Mouse (Mus musculus) midbrain, embryonic 15.5 days (tissue): ENCODE measurements around the gene Ptprg. TPM values are rescaled to one million over a fixed set of nuclear protein-coding genes. Genes with fewer than 3 reads are reported as not detected.
A peak's percentile ranks its signal among the peaks of the same experiment; 100 is the strongest.
"Not testable (repeated sequence)": the region's sequence is repeated elsewhere in the genome, so short reads cannot be mapped to it uniquely, and the experiment has no call there.

ENCODE experiments used
- ATAC-seq: fragments of 200-750 bp; cut with Nextera tagmentation; replicated peaks from 2 replicates; pipeline ENCODE4 v1.8.0; 2017; ENCODE audit warnings: moderate TSS enrichment
- H3K27ac ChIP-seq: fragments of 300-500 bp; sonication (generic); 2 replicates; pipeline ENCODE4 v1.5.1; 2015; ENCODE audit warnings: mild to moderate bottlenecking, inconsistent platforms
- H3K27me3 ChIP-seq: fragments of 300-500 bp; sonication (generic); replicated peaks from 2 replicates; pipeline ENCODE4 v1.6.1; 2015; ENCODE audit warnings: inconsistent platforms
- H3K36me3 ChIP-seq: fragments of 300-500 bp; sonication (generic); replicated peaks from 2 replicates; pipeline ENCODE4 v1.6.1; 2015; ENCODE audit warnings: inconsistent platforms
- H3K4me1 ChIP-seq: fragments of 300-500 bp; sonication (generic); 2 replicates; pipeline ENCODE4 v1.6.1; 2015; ENCODE audit warnings: inconsistent platforms
- H3K4me2 ChIP-seq: fragments of 300-500 bp; sonication (generic); 2 replicates; pipeline ENCODE4 v1.6.1; 2015; ENCODE audit warnings: inconsistent platforms, mild to moderate bottlenecking, moderate library complexity
- H3K4me3 ChIP-seq: fragments of 300-500 bp; sonication (generic); 2 replicates; pipeline ENCODE4 v1.5.1; 2015; ENCODE audit warnings: mild to moderate bottlenecking, inconsistent platforms
- H3K9ac ChIP-seq: fragments of 300-500 bp; sonication (generic); 2 replicates; pipeline ENCODE4 v1.6.1; 2015; ENCODE audit warnings: mild to moderate bottlenecking, inconsistent platforms
- H3K9me3 ChIP-seq: fragments of 300-500 bp; sonication (generic); 2 replicates; pipeline ENCODE4 v1.6.1; 2016; ENCODE audit warnings: inconsistent platforms
- WGBS: fragments of 180-500 bp; shearing (Covaris S2); methylation state at CpG from one replicate; pipeline ENCODE4 v1.1.7; 2015; ENCODE audit warnings: mixed read lengths; 5-methylcytosine and 5-hydroxymethylcytosine counted together
- polyA plus RNA-seq: library from polyadenylated mRNA; unstranded; fragments of >200 nt; fragmentation: Nextera tagmentation; extraction: Ambion mirVana; gene quantifications from 2 replicates; pipeline ENCODE4 v1.2.1, GENCODE M21; 2015

Gene Ptprg
- polyA plus RNA-seq, 1 experiment from 2014 or later: 43.3 TPM

- Histone ChIP-seq H3K4me2 (no peak overlapping the region), H3K9ac (no peak overlapping the region), H3K4me3 (no peak overlapping the region), H3K36me3 (peaks cover 2% of the 10 kb centered on the region; the same call in 1 of the 2 replicates), H3K27ac (no peak overlapping the region), H3K9me3 (no peaks in the 10 kb centered on the region), H3K27me3 (no peaks in the 10 kb centered on the region), H3K4me1 (no peaks in the 10 kb centered on the region)
- no peak for ATAC-seq
- 82% methylated on average over 16 of the region's 16 CpGs for WGBS
Measured at GRCm38 (mm10) chr14:12218544-12219150, 665.3 kb downstream of the Ptprg start.

- no peak overlapping the region for H3K4me2 ChIP-seq
- H3K4me1 ChIP-seq: no peaks in the 10 kb centered on the region
- WGBS: 39% methylated on average over 6 of the region's 6 CpGs
- ATAC-seq: no peak
- H3K9me3 ChIP-seq: no peaks in the 10 kb centered on the region
- H3K36me3 ChIP-seq: peaks cover 2% of the 10 kb centered on the region; the same call in 1 of the 2 replicates
- no peak overlapping the region for H3K4me3 ChIP-seq
- no peaks in the 10 kb centered on the region for H3K27me3 ChIP-seq
- H3K27ac ChIP-seq: no peak overlapping the region
- no peak overlapping the region for H3K9ac ChIP-seq
Measured at GRCm38 (mm10) chr14:12219877-12220276, 666.5 kb downstream of the Ptprg start.

DNA sequence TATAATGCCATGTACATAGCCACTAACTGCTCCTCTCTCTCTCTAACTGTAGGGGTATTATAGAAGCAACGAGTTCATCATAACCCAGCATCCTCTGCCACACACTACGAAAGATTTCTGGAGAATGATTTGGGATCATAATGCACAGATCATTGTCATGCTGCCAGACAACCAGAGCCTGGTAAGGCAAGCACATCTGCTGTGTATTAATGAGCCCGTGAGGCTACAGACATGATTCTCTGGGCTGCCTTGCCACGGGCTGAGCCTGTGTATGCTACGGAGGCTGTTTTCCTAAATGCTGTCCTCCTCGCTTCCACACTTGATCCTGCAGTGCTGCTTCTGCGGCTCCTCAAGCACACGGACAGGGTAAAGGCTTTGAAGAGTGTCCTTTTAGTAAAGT is 667.2 kb downstream of the Ptprg start:
- Histone ChIP-seq H3K27me3 (no peaks in the 10 kb centered on the region), H3K9me3 (no peaks in the 10 kb centered on the region), H3K4me2 (no peak overlapping the region), H3K27ac (no peak overlapping the region), H3K4me1 (no peaks in the 10 kb centered on the region), H3K9ac (no peak overlapping the region), H3K4me3 (no peak overlapping the region), H3K36me3 (peaks cover 2% of the 10 kb centered on the region; the same call in 1 of the 2 replicates)
- 61% methylated on average over 8 of the region's 8 CpGs for WGBS
- ATAC-seq: peak; percentile 60; the same call in 1 of the 2 replicates

GRCm38 (mm10) chr14:12221571-12221970 is 668.2 kb downstream of the Ptprg start:
- Histone ChIP-seq H3K9ac (no peak overlapping the region), H3K27ac (no peak overlapping the region), H3K36me3 (peaks cover 11% of the 10 kb centered on the region; the same call in 1 of the 2 replicates), H3K27me3 (no peaks in the 10 kb centered on the region), H3K4me3 (no peak overlapping the region), H3K4me2 (no peak overlapping the region), H3K4me1 (no peaks in the 10 kb centered on the region), H3K9me3 (no peaks in the 10 kb centered on the region)
- no peak for ATAC-seq
- whole genome bisulfite sequencing: 78% methylated on average over 5 of the region's 5 CpGs

DNA sequence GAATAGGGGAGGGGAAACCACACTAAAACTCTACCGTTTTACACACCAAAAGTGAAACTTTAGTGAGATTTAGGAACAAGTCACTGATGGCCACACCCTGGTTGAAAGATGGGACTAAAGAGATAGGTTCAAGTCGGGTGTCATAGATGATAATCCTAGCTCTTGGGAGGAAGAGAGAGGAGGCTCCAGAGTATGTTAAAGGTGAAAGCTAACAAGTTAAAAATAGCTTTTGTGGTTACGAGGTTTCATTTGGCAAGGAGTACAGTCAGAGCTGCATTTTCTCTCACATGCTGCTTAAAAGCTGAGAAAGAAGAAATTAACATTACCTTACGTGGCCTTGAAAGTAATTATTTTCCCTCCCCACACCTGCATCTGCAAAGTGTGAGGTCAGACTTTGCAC is 690.4 kb downstream of the Ptprg start:
- WGBS: 86% methylated on average over 4 of the region's 4 CpGs
- H3K27me3 ChIP-seq: no peaks in the 10 kb centered on the region
- no peak overlapping the region for H3K4me2 ChIP-seq
- H3K36me3 ChIP-seq: peaks cover 5% of the 10 kb centered on the region; the same call in 1 of the 2 replicates
- no peak overlapping the region for H3K9ac ChIP-seq
- ATAC-seq: no peak
- H3K27ac ChIP-seq: no peak overlapping the region
- H3K4me3 ChIP-seq: no peak overlapping the region
- H3K9me3 ChIP-seq: no peaks in the 10 kb centered on the region
- H3K4me1 ChIP-seq: no peaks in the 10 kb centered on the region

DNA sequence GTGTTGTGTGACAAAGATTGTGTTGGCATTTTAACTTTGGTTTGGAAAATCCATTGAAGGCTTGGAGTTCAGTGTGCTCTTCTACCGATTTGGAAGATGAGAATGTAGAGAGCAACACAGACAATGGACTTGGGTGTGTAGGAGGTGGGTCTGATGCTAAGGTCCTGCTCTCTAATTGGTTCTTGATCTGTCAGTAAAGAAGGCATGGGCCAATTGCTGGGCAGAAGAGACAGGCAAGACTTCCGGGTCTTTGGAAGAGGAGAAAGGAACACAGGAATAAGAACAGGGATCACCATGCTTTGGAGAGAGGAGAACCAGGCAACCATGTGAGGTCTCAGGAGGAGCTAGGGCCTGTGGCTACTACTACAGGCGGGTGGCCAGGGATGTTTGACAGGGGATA is 722.7 kb downstream of the Ptprg start:
- Histone ChIP-seq H3K27ac (no peak overlapping the region), H3K9me3 (no peaks in the 10 kb centered on the region), H3K27me3 (no peaks in the 10 kb centered on the region), H3K9ac (no peak overlapping the region), H3K4me3 (no peak overlapping the region), H3K36me3 (no peaks in the 10 kb centered on the region), H3K4me1 (no peaks in the 10 kb centered on the region), H3K4me2 (no peak overlapping the region)
- 66% methylated on average over 3 of the region's 3 CpGs for WGBS
- ATAC-seq: no peak

DNA sequence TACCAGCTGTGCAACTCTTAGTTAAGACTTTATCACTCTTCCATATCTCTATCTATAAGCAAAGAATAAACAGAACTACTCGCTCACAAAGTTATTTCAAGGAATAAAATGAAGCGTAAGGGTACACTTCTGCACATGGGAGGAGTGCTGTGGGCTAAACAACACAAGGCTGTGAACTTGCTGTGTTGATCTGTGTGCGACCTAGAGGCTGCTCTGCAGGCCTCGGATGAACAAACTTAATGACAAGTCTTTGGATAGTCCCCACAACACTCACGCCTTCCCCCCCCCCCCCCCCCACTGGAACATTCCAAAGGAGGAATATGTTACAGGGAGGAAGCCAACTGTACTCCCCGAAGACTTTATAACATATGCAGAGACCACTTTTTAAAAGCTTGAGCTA is 730.3 kb downstream of the Ptprg start, which contains the start of gene Gm49355:
Gene Gm49355, plus strand, starts transcription at position 336 of the 400 bp plus-strand sequence.
- Histone ChIP-seq H3K27me3 (0 out of 2 replicates have a peak, but pooled peaks cover 3% of the 10 kb centered on the region), H3K36me3 (no peaks in the 10 kb centered on the region), H3K4me2 (peak within 1 kb of the TSS; percentile 75), H3K4me3 (peak within 1 kb of the TSS; percentile 78), H3K9me3 (no peaks in the 10 kb centered on the region), H3K4me1 (peaks cover 4% of the 10 kb centered on the region), H3K27ac (peak within 1 kb of the TSS; percentile 82), H3K9ac (peak within 1 kb of the TSS; percentile 81)
- peak; percentile 62 for ATAC-seq
- WGBS: 76% methylated on average over 6 of the region's 6 CpGs

DNA sequence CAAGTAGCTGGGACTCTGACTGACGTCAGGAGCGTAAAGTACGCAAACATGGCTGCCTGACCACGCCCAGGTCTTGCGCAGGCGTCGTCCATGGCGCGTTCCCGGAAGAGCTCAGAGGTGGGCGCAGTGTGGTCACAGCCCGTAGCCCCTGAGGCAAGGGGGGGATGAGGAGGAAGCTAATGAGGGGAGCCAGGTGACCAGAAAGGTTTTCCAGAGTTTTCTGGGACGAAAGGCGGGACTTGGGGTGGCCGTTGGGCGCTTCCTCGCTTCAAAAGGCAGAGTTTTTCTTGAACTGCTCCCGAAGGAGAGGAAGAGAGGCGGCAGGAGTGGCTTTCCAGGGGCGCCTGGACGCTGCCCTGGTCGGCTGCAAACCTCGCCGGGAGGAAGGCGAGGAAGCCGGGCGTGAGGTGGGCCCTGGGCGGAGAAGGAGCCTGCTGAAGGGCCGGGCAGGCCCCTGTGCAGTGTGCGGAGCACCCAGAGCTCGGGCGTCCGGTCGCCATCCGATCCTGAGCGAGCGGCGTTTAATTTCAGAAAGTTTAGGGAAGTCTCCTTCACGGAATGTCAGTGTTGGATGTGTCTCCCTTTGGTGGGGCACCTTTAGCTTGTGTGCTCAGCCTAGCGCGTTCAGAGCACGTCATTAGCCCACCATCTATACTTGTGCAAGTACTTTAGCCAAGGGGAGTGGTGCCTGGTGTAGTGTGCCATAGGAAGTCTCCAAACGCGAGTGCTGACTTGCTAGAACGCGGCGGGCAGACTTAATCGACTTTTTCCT is 731.0 kb downstream of the Ptprg start, which contains the start of gene 3830406C13Rik:
Gene 3830406C13Rik, plus strand, starts transcription at position 33 of the 772 bp plus-strand sequence.
- peak; percentile 99 for ATAC-seq
- WGBS: under 1% methylated on average over 48 of the region's 48 CpGs
- Histone ChIP-seq H3K27me3 (0 out of 2 replicates have a peak, but pooled peaks cover 3% of the 10 kb centered on the region), H3K4me3 (peak within 1 kb of the TSS; percentile 78), H3K9me3 (no peaks in the 10 kb centered on the region), H3K36me3 (no peaks in the 10 kb centered on the region), H3K4me1 (peaks cover 4% of the 10 kb centered on the region), H3K27ac (peak within 1 kb of the TSS; percentile 82), H3K4me2 (peak within 1 kb of the TSS; percentile 75), H3K9ac (peak within 1 kb of the TSS; percentile 81)

DNA sequence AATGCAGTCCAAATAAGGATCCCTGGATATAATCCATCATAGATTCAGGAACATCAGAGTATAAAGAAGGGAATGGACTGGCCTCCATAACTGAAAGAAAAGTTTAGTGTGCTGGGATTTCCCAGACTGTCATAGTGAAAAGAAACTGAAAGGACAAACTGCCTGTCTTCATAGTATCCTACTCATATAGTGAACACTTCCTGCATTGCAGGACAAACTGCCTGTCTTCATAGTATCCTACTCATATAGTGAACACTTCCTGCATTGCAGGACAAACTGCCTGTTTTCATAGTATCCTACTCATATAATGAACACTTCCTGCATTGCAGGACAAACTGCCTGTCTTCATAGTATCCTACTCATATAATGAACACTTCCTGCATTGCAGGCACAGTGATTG is 736.4 kb downstream of the Ptprg start:
- not testable (repeated sequence) for H3K27me3 ChIP-seq, H3K4me1 ChIP-seq, H3K9ac ChIP-seq, H3K4me2 ChIP-seq, H3K36me3 ChIP-seq, H3K9me3 ChIP-seq, ATAC-seq, H3K4me3 ChIP-seq, H3K27ac ChIP-seq

Other genes with a start within 250 kb of the Ptprg start
- gene Gm3839, start 196.8 kb upstream of the Ptprg start, polyA plus RNA-seq: 0.96 and 1.2 TPM in 2 replicates